Mouse (Mus musculus): ENCODE data around the gene Akap13.

The Akap13 gene

DNA sequence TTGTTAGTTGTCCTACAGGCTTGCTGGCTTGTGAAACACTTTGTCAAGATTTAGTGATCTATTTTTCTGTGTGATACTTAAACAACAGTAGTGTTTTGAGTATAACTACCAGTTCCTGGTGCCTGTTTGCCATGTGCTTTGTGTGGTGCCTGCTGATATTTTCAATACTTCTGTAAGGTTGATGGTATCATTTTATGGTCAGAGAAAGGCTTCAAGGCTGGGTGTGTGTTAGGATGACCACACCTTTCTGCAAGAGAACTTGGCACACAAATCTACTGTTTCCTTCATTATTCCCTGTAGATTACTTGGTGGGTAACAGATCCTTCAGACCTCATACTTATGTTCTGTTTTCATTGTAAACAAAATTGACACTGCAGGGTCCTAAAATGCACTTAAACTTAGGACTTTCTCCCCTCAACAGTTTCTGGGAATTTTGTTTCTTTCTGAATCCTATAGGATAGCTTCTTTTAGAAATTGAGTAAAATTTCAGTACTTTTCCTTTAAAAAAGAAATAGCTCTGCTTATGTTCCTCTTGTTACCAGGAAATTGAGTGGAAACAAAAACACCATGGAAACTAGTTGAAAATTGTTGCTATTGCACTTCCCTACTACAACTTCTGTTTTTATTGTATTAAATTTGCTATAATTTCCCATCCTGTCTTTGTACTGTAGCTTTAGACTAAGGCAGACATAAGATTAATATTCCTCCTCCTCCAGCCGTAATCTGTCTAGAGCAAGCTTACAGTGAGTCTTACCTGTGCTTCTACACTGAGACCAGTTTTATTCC, 120.7 kb downstream of the Akap13 start:
- in situ Hi-C loops (cut with MboI; ENCODE audit: low pct_unique_long_range_greater_than_20kb in 1 of 2, low sequenced_read_pairs in 2 of 2, unreplicated experiment in 1 of 2): no loop called here

- in situ Hi-C loops (cut with MboI; ENCODE audit: low pct_unique_long_range_greater_than_20kb in 1 of 2, low sequenced_read_pairs in 2 of 2, unreplicated experiment in 1 of 2): no loop called here
Measured at GRCm38 (mm10) chr7:75576851-75577250, 121.5 kb downstream of the Akap13 start.

GRCm38 (mm10) chr7:75577353-75577752, 122.0 kb downstream of the Akap13 start:
- in situ Hi-C loops (cut with MboI; ENCODE audit: low pct_unique_long_range_greater_than_20kb in 1 of 2, low sequenced_read_pairs in 2 of 2, unreplicated experiment in 1 of 2): no loop called here

GRCm38 (mm10) chr7:75578647-75579046, 123.3 kb downstream of the Akap13 start:
- in situ Hi-C loops (cut with MboI; ENCODE audit: low pct_unique_long_range_greater_than_20kb in 1 of 2, low sequenced_read_pairs in 2 of 2, unreplicated experiment in 1 of 2): no loop called here

- in situ Hi-C loops (cut with MboI; ENCODE audit: low pct_unique_long_range_greater_than_20kb in 1 of 2, low sequenced_read_pairs in 2 of 2, unreplicated experiment in 1 of 2): no loop called here
Measured at GRCm38 (mm10) chr7:75582091-75582490, 126.8 kb downstream of the Akap13 start.

DNA sequence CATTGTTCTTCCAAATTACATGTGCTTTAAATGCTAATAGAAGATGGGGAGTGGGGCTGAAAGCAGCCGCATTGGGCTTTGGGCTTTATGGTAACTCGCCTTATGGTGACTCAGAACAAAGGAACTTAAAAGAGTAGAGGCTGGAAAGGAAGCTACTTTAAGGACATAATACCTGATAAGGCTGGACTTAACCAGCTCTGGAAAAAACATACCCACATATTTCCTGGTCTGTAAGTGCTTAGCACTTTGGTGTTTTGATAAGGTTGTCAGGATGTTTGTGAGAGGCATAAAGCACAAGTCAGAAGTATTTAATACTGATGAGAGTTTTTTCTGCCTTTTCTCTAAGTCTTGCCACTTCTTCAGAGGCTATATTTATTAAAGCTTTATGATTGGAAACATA, 128.8 kb downstream of the Akap13 start:
- in situ Hi-C loops (cut with MboI; ENCODE audit: low pct_unique_long_range_greater_than_20kb in 1 of 2, low sequenced_read_pairs in 2 of 2, unreplicated experiment in 1 of 2): no loop called here

DNA sequence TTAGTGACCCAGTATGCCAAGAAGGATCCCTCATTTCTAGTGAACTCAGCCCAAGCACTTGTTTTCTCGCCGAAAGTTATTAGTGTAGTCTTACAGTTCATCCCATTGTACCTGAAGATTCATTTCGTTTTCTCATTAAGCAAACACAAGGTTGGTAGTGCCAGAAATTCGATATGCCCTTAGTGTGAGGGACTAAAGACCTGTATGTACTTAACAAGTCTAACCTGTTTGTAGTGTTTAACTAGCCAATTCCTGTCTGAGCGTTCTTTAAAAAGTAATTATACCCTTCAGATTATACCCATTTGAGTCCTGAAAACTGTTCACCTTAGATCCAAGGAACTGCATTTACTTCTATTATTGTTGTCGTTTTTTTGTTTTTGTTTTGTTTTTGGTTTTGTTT, 130.1 kb downstream of the Akap13 start:
- in situ Hi-C loops (cut with MboI; ENCODE audit: low pct_unique_long_range_greater_than_20kb in 1 of 2, low sequenced_read_pairs in 2 of 2, unreplicated experiment in 1 of 2): no loop called here

- in situ Hi-C loops (cut with MboI; ENCODE audit: low pct_unique_long_range_greater_than_20kb in 1 of 2, low sequenced_read_pairs in 2 of 2, unreplicated experiment in 1 of 2): no loop called here
Measured at GRCm38 (mm10) chr7:75586113-75586512, 130.8 kb downstream of the Akap13 start.

DNA sequence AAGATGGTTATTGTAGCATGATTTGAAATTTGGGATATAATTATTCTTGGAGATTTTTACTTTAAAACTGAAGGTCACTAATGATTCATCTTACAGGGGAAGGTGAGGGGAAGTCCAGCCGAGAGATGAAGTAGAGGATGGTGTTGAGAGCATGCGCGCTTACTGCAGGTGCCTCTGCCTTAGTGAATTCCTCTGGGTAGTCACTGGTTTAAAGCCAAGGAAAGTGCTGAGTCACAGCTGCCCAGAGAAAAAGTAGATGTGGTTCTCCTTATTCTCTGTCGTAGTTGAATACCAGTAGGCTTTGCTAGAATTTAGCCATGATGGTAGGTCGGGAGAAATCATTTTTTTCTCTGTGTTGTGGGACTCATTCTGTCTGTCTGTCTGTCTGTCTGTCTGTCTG, 132.4 kb downstream of the Akap13 start:
- in situ Hi-C loops (cut with MboI; ENCODE audit: low pct_unique_long_range_greater_than_20kb in 1 of 2, low sequenced_read_pairs in 2 of 2, unreplicated experiment in 1 of 2): no loop called here

DNA sequence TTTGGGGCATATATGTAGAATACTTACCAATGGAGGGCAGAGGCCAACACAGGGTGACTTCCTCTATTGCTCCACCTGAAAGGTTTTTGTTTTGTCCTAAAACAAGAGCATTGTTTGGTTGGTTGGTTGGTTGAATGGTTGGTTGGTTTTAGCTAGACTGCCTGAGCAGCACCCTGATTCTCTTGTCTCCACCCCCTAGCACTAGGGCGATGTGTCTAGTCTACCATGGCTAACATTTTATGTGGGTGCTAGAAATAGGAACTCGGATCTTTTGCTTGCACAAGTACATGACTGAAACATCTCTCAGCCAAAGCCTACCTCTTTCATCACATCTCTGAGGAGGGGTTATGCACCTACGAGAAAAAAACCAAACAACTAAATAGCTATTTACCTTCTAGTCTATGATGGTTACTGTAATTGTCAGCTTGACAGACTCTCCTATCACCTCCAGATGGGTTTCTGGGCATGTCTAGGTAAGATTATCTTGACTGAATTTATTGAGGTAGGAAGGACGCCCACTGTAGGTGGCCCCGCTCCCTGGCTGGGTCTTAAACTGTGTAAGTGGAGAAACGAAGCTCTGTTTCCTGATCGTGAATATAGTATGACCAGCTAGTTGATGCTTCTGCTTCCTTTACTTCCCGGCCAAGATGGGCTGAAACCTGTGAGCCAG, 134.1 kb downstream of the Akap13 start:
- in situ Hi-C loops (cut with MboI; ENCODE audit: low pct_unique_long_range_greater_than_20kb in 1 of 2, low sequenced_read_pairs in 2 of 2, unreplicated experiment in 1 of 2): no loop called here

DNA sequence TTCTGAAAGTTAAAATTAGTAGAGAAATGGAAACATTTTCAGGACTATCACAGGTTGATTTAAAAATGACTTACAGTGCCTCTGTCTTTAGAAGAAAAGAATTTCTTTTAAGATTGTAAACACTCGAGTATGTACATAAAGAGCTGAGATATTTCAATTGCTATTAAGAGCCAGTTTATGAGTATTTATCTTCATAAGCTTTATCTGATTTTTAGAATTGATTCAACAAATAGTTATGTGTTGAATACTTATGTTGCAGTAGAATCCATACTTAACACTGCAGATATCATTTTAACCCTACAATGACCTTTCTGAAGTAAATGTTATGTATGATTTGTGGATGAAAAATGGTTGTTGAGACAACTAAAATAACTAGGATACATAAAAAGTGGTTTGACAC, 136.6 kb downstream of the Akap13 start:
- in situ Hi-C loops (cut with MboI; ENCODE audit: low pct_unique_long_range_greater_than_20kb in 1 of 2, low sequenced_read_pairs in 2 of 2, unreplicated experiment in 1 of 2): no loop called here

- in situ Hi-C loops (cut with MboI; ENCODE audit: low pct_unique_long_range_greater_than_20kb in 1 of 2, low sequenced_read_pairs in 2 of 2, unreplicated experiment in 1 of 2): no loop called here
Measured at GRCm38 (mm10) chr7:75594801-75595200, 139.5 kb downstream of the Akap13 start.

DNA sequence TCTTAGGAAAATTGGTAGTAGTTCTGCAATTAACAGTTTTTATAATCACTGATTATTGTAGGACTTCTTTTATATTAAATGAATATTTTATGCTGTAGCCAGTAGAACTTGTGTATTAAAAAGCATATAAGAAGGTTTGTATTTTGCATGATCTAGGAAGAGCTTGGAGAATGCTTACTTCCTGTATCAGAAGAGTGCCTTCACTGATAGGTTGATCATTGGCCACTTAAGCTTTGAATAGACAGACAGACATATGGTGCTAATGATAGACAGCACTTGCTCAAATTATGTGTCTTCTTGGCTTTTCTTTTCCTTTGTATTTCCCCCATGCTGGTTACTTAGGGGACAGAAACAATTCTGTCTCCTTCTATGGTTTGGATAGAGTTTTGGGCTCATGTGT, 139.9 kb downstream of the Akap13 start:
- in situ Hi-C loops (cut with MboI; ENCODE audit: low pct_unique_long_range_greater_than_20kb in 1 of 2, low sequenced_read_pairs in 2 of 2, unreplicated experiment in 1 of 2): no loop called here

GRCm38 (mm10) chr7:75596058-75596748, 140.9 kb downstream of the Akap13 start:
- in situ Hi-C loops (cut with MboI; ENCODE audit: low pct_unique_long_range_greater_than_20kb in 1 of 2, low sequenced_read_pairs in 2 of 2, unreplicated experiment in 1 of 2): no loop called here

GRCm38 (mm10) chr7:75597840-75598239, 142.5 kb downstream of the Akap13 start:
- in situ Hi-C loops (cut with MboI; ENCODE audit: low pct_unique_long_range_greater_than_20kb in 1 of 2, low sequenced_read_pairs in 2 of 2, unreplicated experiment in 1 of 2): no loop called here

DNA sequence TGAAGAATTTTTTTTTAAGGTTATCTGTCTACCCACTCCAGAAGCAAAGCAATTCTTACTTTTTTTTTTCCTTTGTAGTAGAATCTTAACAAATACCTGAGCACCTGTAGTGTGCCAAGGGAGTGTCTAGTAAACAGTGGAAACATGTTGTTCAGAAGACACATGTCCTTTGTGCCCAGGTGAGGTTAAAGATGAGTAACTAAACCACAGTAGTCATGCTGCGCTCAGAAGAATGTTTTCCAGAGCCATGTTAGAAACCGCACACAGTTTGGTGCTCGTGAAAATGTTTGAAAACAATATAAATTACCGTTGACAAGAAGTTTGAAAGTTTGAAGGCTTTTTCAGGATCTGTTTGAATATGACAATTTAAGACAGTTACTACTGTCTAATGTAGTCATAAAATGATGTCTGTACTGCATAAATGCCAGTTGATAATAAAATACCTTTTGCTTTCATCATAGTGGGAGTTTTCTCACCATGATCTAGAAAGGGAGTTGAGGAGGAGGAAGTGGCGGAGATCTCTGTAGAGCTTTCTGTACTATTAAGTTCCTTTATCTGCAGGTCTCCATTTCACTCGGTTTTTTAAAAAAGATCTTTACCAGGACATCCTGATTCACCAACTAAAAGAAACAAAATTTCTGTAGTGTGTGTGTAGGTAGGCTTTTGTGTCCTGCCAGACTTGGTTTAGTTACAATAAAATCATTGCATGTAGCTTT, 145.2 kb downstream of the Akap13 start:
- in situ Hi-C loops (cut with MboI; ENCODE audit: low pct_unique_long_range_greater_than_20kb in 1 of 2, low sequenced_read_pairs in 2 of 2, unreplicated experiment in 1 of 2): no loop called here

DNA sequence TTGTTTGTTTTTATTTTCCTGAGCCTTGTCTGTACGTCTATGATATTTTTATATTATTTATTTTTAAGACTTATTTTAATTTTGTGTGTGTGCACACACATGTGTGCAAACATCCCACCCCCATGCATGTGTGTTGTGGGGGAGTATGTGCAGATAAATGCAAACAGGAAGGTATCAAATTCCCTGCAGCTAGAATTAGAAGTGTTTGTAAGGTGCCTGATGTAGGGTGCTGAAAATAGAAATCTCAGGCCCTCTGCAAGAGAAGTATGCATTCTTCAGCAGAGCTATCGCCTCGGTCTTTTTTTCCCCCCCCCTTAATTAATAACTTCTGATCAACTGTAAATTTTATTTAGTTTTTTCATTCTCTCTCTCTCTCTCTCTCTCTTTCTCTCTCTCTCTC, 151.9 kb downstream of the Akap13 start:
- in situ Hi-C loops (cut with MboI; ENCODE audit: low pct_unique_long_range_greater_than_20kb in 1 of 2, low sequenced_read_pairs in 2 of 2, unreplicated experiment in 1 of 2): no loop called here

DNA sequence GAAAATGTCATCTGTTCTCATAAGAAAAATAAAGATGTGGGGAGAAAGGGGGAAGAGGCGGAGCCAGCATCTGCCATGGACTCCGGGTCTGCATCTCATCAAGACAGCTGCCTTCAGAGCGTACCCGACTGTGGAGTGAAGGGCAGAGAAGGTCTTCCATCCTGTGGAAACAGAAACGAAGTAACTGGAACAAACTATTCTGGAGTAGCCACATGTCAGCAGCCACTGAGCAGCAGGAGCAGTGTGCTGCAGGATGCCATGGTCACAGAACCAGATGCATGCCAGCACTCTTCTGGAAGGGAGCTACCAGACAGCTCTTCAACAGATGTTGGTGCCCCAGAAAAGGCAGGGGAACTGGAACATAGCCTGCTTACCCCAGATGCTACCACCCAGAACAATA, 153.4 kb downstream of the Akap13 start:
- in situ Hi-C loops (cut with MboI; ENCODE audit: low pct_unique_long_range_greater_than_20kb in 1 of 2, low sequenced_read_pairs in 2 of 2, unreplicated experiment in 1 of 2): no loop called here

Measured in mouse embryonic stem cell (cell line).